Mouse (Mus musculus): Measurements from ENCODE around the gene Fat1. TPM values are rescaled to one million over a fixed set of nuclear protein-coding genes. Genes with fewer than 3 reads are reported as not detected.

Gene Fat1
- polyA plus RNA-seq, 1 experiment from 2014 or later = 14.8 TPM

DNA sequence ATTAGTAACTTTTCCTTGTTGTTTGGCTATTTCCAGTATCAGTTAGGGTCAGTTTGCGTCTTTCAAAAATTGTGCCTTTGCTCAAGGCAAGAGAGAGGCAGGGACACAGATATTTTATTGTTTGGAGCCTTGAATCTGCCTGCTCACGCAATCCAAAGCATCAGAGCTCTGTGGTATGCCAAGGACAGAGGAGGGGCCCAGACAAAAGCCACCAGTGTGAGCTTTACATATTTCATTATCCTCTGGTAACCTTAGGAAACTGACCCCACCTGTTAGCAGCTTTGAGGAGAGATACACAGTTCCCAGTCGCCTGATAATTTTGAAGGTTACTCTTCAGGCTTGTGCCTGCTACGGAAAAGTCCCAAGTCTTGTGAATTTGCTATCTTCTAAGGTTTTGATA lies 58.1 kb downstream of the Fat1 start:
- Histone ChIP-seq H3K27me3 (replicated peaks; ENCODE audit: control insufficient read depth, insufficient read depth, low read length) (no peaks in the 10 kb centered on the region), H3K4me3 (ENCODE audit: low read length) (no peak overlapping the region), H3K4me2 (ENCODE audit: low read length) (no peak overlapping the region), H3K9ac (ENCODE audit: low read depth, low read length) (no peak overlapping the region), H3K27ac (ENCODE audit: low read depth, low read length) (no peak overlapping the region), H3K4me1 (ENCODE audit: control insufficient read depth, insufficient read depth, low read depth, low read length) (peaks cover 18% of the 10 kb centered on the region), H3K9me3 (ENCODE audit: control insufficient read depth, low read length) (no peaks in the 10 kb centered on the region), H3K36me3 (ENCODE audit: control insufficient read depth, insufficient read depth, low read length) (no peaks in the 10 kb centered on the region)
- 66% methylated on average over 4 of the region's 4 CpGs for WGBS
- no peak for ATAC-seq

GRCm38 (mm10) chr8:44996493-44996892 lies 61.2 kb downstream of the Fat1 start:
- no peak for ATAC-seq
- H3K4me1 ChIP-seq (ENCODE audit: control insufficient read depth, insufficient read depth, low read depth, low read length) = peaks cover 28% of the 10 kb centered on the region
- H3K36me3 ChIP-seq (ENCODE audit: control insufficient read depth, insufficient read depth, low read length) = no peaks in the 10 kb centered on the region
- no peaks in the 10 kb centered on the region for H3K27me3 ChIP-seq (replicated peaks; ENCODE audit: control insufficient read depth, insufficient read depth, low read length)
- H3K4me3 ChIP-seq (ENCODE audit: low read length) = no peak overlapping the region
- WGBS = 39% methylated on average over 3 of the region's 3 CpGs
- H3K9me3 ChIP-seq (ENCODE audit: control insufficient read depth, low read length) = no peaks in the 10 kb centered on the region
- H3K9ac ChIP-seq (ENCODE audit: low read depth, low read length) = no peak overlapping the region
- no peak overlapping the region for H3K4me2 ChIP-seq (ENCODE audit: low read length)
- no peak overlapping the region for H3K27ac ChIP-seq (ENCODE audit: low read depth, low read length)

- Histone ChIP-seq H3K27ac (ENCODE audit: low read depth, low read length) (no peak overlapping the region), H3K9ac (ENCODE audit: low read depth, low read length) (no peak overlapping the region), H3K9me3 (ENCODE audit: control insufficient read depth, low read length) (no peaks in the 10 kb centered on the region), H3K36me3 (ENCODE audit: control insufficient read depth, insufficient read depth, low read length) (no peaks in the 10 kb centered on the region), H3K4me2 (ENCODE audit: low read length) (no peak overlapping the region), H3K4me3 (ENCODE audit: low read length) (no peak overlapping the region), H3K27me3 (replicated peaks; ENCODE audit: control insufficient read depth, insufficient read depth, low read length) (no peaks in the 10 kb centered on the region), H3K4me1 (ENCODE audit: control insufficient read depth, insufficient read depth, low read depth, low read length) (peaks cover 28% of the 10 kb centered on the region)
- no peak for ATAC-seq
- WGBS = 73% methylated on average over 3 of the region's 3 CpGs
These were observed 62.1 kb downstream of the Fat1 start for GRCm38 (mm10) chr8:44997321-44997720.

DNA sequence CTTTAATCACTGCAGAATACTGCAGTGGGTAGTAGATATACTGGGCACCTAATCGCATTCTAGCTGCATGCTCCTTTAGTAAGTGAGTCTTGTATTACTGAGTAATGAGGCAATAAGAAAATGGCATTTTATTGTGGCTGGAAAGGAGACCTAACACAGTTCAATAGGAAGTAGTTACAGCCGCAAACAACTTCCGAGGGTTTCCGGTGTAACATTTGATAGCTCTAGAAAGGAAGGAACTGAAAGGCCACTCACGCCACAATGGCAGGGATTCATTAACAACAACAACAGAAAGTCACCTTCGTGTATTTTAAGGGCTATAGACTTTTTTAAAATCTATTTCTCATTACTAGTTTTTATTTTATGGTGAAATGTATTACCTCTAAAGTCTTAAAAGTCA lies 62.6 kb downstream of the Fat1 start:
- H3K9me3 ChIP-seq (ENCODE audit: control insufficient read depth, low read length) = no peaks in the 10 kb centered on the region
- no peak for ATAC-seq
- no peak overlapping the region for H3K9ac ChIP-seq (ENCODE audit: low read depth, low read length)
- 49% methylated on average over 6 of the region's 6 CpGs for WGBS
- H3K4me1 ChIP-seq (ENCODE audit: control insufficient read depth, insufficient read depth, low read depth, low read length) = peaks cover 29% of the 10 kb centered on the region
- H3K4me3 ChIP-seq (ENCODE audit: low read length) = no peak overlapping the region
- H3K27me3 ChIP-seq (replicated peaks; ENCODE audit: control insufficient read depth, insufficient read depth, low read length) = no peaks in the 10 kb centered on the region
- H3K27ac ChIP-seq (ENCODE audit: low read depth, low read length) = no peak overlapping the region
- H3K36me3 ChIP-seq (ENCODE audit: control insufficient read depth, insufficient read depth, low read length) = no peaks in the 10 kb centered on the region
- H3K4me2 ChIP-seq (ENCODE audit: low read length) = no peak overlapping the region

DNA sequence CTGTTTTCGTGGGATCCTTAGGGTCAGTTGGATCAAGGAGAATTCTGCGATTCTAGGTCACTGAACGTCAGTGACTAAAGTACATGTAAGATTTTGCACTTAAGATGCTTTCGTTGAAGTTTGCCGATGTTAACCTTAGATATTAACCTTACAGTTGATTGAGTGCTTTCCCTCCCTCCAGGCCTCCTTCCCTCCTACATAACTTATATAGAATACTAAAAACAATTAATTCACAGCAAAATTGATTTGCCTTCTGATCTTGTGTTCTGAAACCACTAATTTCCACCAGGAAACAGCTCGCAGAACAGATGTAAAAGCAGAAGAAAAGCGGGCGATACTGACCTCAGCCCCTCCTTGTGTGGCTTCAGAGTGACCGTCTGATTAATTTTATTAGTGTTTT lies 63.0 kb downstream of the Fat1 start:
- H3K4me2 ChIP-seq (ENCODE audit: low read length) = peak overlapping the region; percentile 50
- H3K27me3 ChIP-seq (replicated peaks; ENCODE audit: control insufficient read depth, insufficient read depth, low read length) = no peaks in the 10 kb centered on the region
- ATAC-seq = no peak
- H3K4me3 ChIP-seq (ENCODE audit: low read length) = peak overlapping the region; percentile 16
- no peak overlapping the region; the same call in 1 of the 2 replicates for H3K9ac ChIP-seq (ENCODE audit: low read depth, low read length)
- 38% methylated on average over 9 of the region's 9 CpGs for WGBS
- peak overlapping the region; percentile 77 for H3K27ac ChIP-seq (ENCODE audit: low read depth, low read length)
- no peaks in the 10 kb centered on the region for H3K9me3 ChIP-seq (ENCODE audit: control insufficient read depth, low read length)
- peaks cover 33% of the 10 kb centered on the region for H3K4me1 ChIP-seq (ENCODE audit: control insufficient read depth, insufficient read depth, low read depth, low read length)
- H3K36me3 ChIP-seq (ENCODE audit: control insufficient read depth, insufficient read depth, low read length) = no peaks in the 10 kb centered on the region

DNA sequence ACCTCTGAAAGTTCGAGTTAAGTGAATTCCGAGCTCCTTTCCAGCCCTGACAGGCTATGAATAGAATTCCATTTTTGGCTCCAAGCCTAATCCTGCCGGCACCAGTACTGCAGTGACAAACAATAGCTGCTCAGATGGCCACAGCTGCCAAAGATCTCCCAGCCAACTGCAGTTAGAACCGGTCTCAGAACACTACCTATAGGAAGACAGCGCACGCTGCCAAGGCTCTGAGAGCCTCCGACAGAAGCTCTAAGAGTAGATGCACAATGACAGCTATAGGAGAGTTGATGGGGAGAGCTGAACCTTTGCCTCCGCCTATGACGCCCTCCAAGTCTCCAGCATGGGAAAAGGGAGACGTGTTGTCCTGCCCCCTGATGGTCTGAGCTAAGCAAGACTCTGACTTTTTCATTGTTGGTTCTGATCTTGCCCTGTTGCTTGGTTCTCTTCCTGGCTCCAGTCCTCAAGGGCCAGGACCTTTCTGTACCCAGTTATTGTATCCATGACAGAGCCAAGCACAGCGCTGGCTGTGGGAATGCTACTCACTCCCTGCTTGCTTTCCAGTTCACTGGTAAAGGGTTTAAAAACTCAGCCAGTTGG lies 63.5 kb downstream of the Fat1 start:
- ATAC-seq = peak; percentile 93
- Histone ChIP-seq H3K36me3 (ENCODE audit: control insufficient read depth, insufficient read depth, low read length) (no peaks in the 10 kb centered on the region), H3K4me2 (ENCODE audit: low read length) (peak overlapping the region; percentile 50), H3K9ac (ENCODE audit: low read depth, low read length) (peak overlapping the region; percentile 38; the same call in 1 of the 2 replicates), H3K9me3 (ENCODE audit: control insufficient read depth, low read length) (no peaks in the 10 kb centered on the region), H3K4me1 (ENCODE audit: control insufficient read depth, insufficient read depth, low read depth, low read length) (peaks cover 38% of the 10 kb centered on the region), H3K4me3 (ENCODE audit: low read length) (peak overlapping the region; percentile 16), H3K27ac (ENCODE audit: low read depth, low read length) (peak overlapping the region; percentile 77), H3K27me3 (replicated peaks; ENCODE audit: control insufficient read depth, insufficient read depth, low read length) (no peaks in the 10 kb centered on the region)
- 7% methylated on average over 11 of the region's 11 CpGs for WGBS

DNA sequence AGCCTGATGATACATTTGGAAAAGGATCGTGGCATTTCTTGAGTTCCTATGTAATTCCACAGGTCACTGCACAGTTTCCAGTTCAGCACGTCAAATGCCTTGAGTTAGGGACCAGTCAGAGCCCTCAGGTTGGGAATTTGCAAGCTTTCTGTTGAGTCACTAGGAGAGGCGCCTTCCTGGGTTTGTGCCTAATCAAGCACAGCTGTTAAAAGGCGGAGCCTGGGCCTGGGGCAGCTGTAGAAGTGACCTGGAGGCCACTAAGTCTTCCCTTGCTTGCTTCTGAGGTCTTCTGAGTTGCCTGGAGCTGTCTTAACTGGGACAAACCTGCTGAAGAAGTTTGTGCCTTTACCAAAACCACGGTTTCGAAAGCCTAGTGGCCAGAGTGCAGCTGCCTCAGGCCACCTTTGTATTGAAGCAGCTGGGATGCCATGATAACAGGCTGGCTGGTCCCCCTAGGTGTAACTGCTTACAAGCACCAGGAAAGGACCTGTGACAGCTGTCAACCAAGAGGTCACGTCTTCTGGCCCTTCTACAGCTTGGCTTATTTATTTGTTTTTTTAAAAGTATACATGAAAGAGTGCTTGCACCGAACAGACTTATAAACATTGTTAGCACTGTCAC lies 66.4 kb downstream of the Fat1 start:
- Histone ChIP-seq H3K27ac (ENCODE audit: low read depth, low read length) (no peak overlapping the region), H3K4me2 (ENCODE audit: low read length) (no peak overlapping the region), H3K4me1 (ENCODE audit: control insufficient read depth, insufficient read depth, low read depth, low read length) (peaks cover 28% of the 10 kb centered on the region), H3K27me3 (replicated peaks; ENCODE audit: control insufficient read depth, insufficient read depth, low read length) (no peaks in the 10 kb centered on the region), H3K9me3 (ENCODE audit: control insufficient read depth, low read length) (no peaks in the 10 kb centered on the region), H3K9ac (ENCODE audit: low read depth, low read length) (no peak overlapping the region), H3K36me3 (ENCODE audit: control insufficient read depth, insufficient read depth, low read length) (no peaks in the 10 kb centered on the region), H3K4me3 (ENCODE audit: low read length) (no peak overlapping the region)
- no peak for ATAC-seq
- WGBS = 56% methylated on average over 8 of the region's 8 CpGs

GRCm38 (mm10) chr8:45002686-45003085 lies 67.4 kb downstream of the Fat1 start:
- H3K27ac ChIP-seq (ENCODE audit: low read depth, low read length) = peak overlapping the region; percentile 25; the same call in 1 of the 2 replicates
- no peaks in the 10 kb centered on the region for H3K9me3 ChIP-seq (ENCODE audit: control insufficient read depth, low read length)
- no peaks in the 10 kb centered on the region for H3K36me3 ChIP-seq (ENCODE audit: control insufficient read depth, insufficient read depth, low read length)
- no peaks in the 10 kb centered on the region for H3K27me3 ChIP-seq (replicated peaks; ENCODE audit: control insufficient read depth, insufficient read depth, low read length)
- H3K4me1 ChIP-seq (ENCODE audit: control insufficient read depth, insufficient read depth, low read depth, low read length) = peaks cover 28% of the 10 kb centered on the region
- no peak overlapping the region for H3K4me3 ChIP-seq (ENCODE audit: low read length)
- WGBS = 33% methylated on average over 4 of the region's 4 CpGs
- no peak overlapping the region for H3K9ac ChIP-seq (ENCODE audit: low read depth, low read length)
- ATAC-seq = no peak
- H3K4me2 ChIP-seq (ENCODE audit: low read length) = no peak overlapping the region

- 72% methylated on average over 3 of the region's 3 CpGs for WGBS
- Histone ChIP-seq H3K4me2 (ENCODE audit: low read length) (no peak overlapping the region), H3K4me1 (ENCODE audit: control insufficient read depth, insufficient read depth, low read depth, low read length) (peaks cover 17% of the 10 kb centered on the region), H3K4me3 (ENCODE audit: low read length) (no peak overlapping the region), H3K27me3 (replicated peaks; ENCODE audit: control insufficient read depth, insufficient read depth, low read length) (no peaks in the 10 kb centered on the region), H3K27ac (ENCODE audit: low read depth, low read length) (no peak overlapping the region), H3K36me3 (ENCODE audit: control insufficient read depth, insufficient read depth, low read length) (no peaks in the 10 kb centered on the region), H3K9me3 (ENCODE audit: control insufficient read depth, low read length) (no peaks in the 10 kb centered on the region), H3K9ac (ENCODE audit: low read depth, low read length) (no peak overlapping the region)
- ATAC-seq = no peak
These were observed 68.8 kb downstream of the Fat1 start for GRCm38 (mm10) chr8:45004021-45004420.

All from hindbrain, embryonic 16.5 days (tissue).